Mouse (Mus musculus): ENCODE results near the gene Gm20388. TPM values are rescaled to one million over a fixed set of nuclear protein-coding genes. Genes with fewer than 3 reads are reported as not detected.

The Gm20388 gene
- polyA plus RNA-seq, 1 experiment from 2014 or later: not detected

- Histone ChIP-seq H3K4me2 (replicated peaks) (no peak overlapping the region), H3K9me3 (ENCODE audit: control insufficient read depth, low read length) (no peaks in the 10 kb centered on the region), H3K4me1 (replicated peaks; ENCODE audit: control insufficient read depth, insufficient read depth, low read length) (peaks cover 43% of the 10 kb centered on the region), H3K4me3 (replicated peaks; ENCODE audit: low read length) (no peak overlapping the region), H3K27ac (no peak overlapping the region), H3K36me3 (replicated peaks; ENCODE audit: control insufficient read depth, insufficient read depth) (no peaks in the 10 kb centered on the region), H3K27me3 (ENCODE audit: control insufficient read depth, insufficient read depth, low read length) (no peaks in the 10 kb centered on the region), H3K9ac (no peak overlapping the region)
- WGBS: 68% methylated on average over 16 of the region's 16 CpGs
- DNase-seq (ENCODE audit: low spot score): no peak
- peak; percentile 16; the same call in 1 of the 2 replicates for ATAC-seq (ENCODE audit: low FRiP score)
Observed at GRCm38 (mm10) chr8:124143871-124144618, 4233.4 kb downstream of the Gm20388 start.

- Histone ChIP-seq H3K27ac (no peak overlapping the region), H3K4me3 (replicated peaks; ENCODE audit: low read length) (no peak overlapping the region), H3K9ac (no peak overlapping the region), H3K4me2 (replicated peaks) (no peak overlapping the region), H3K27me3 (ENCODE audit: control insufficient read depth, insufficient read depth, low read length) (no peaks in the 10 kb centered on the region), H3K4me1 (replicated peaks; ENCODE audit: control insufficient read depth, insufficient read depth, low read length) (peaks cover 41% of the 10 kb centered on the region), H3K9me3 (ENCODE audit: control insufficient read depth, low read length) (no peaks in the 10 kb centered on the region), H3K36me3 (replicated peaks; ENCODE audit: control insufficient read depth, insufficient read depth) (no peaks in the 10 kb centered on the region)
- no peak for DNase-seq (ENCODE audit: low spot score)
- 61% methylated on average over 12 of the region's 12 CpGs for WGBS
- no peak for ATAC-seq (ENCODE audit: low FRiP score)
Observed at GRCm38 (mm10) chr8:124144619-124144980, 4234.0 kb downstream of the Gm20388 start.

- no peaks in the 10 kb centered on the region for H3K36me3 ChIP-seq (replicated peaks; ENCODE audit: control insufficient read depth, insufficient read depth)
- no peak overlapping the region for H3K4me2 ChIP-seq (replicated peaks)
- no peaks in the 10 kb centered on the region for H3K27me3 ChIP-seq (ENCODE audit: control insufficient read depth, insufficient read depth, low read length)
- WGBS: 89% methylated on average over 5 of the region's 5 CpGs
- H3K27ac ChIP-seq: no peak overlapping the region
- no peak overlapping the region for H3K9ac ChIP-seq
- no peak overlapping the region for H3K4me3 ChIP-seq (replicated peaks; ENCODE audit: low read length)
- no peak for ATAC-seq (ENCODE audit: low FRiP score)
- DNase-seq (ENCODE audit: low spot score): no peak
- no peaks in the 10 kb centered on the region for H3K9me3 ChIP-seq (ENCODE audit: control insufficient read depth, low read length)
- peaks cover 25% of the 10 kb centered on the region for H3K4me1 ChIP-seq (replicated peaks; ENCODE audit: control insufficient read depth, insufficient read depth, low read length)
Observed at GRCm38 (mm10) chr8:124146286-124146685, 4235.6 kb downstream of the Gm20388 start.

GRCm38 (mm10) chr8:124150009-124150408 lies 4239.4 kb downstream of the Gm20388 start:
- no peaks in the 10 kb centered on the region for H3K9me3 ChIP-seq (ENCODE audit: control insufficient read depth, low read length)
- no peaks in the 10 kb centered on the region for H3K36me3 ChIP-seq (replicated peaks; ENCODE audit: control insufficient read depth, insufficient read depth)
- 85% methylated on average over 11 of the region's 11 CpGs for WGBS
- no peaks in the 10 kb centered on the region for H3K4me1 ChIP-seq (replicated peaks; ENCODE audit: control insufficient read depth, insufficient read depth, low read length)
- no peak overlapping the region for H3K27ac ChIP-seq
- DNase-seq (ENCODE audit: low spot score) (no peak), ATAC-seq (ENCODE audit: low FRiP score) (no peak)
- H3K4me3 ChIP-seq (replicated peaks; ENCODE audit: low read length): no peak overlapping the region
- no peak overlapping the region for H3K4me2 ChIP-seq (replicated peaks)
- H3K27me3 ChIP-seq (ENCODE audit: control insufficient read depth, insufficient read depth, low read length): no peaks in the 10 kb centered on the region
- H3K9ac ChIP-seq: no peak overlapping the region

GRCm38 (mm10) chr8:124150536-124150935 lies 4239.9 kb downstream of the Gm20388 start:
- H3K4me1 ChIP-seq (replicated peaks; ENCODE audit: control insufficient read depth, insufficient read depth, low read length): no peaks in the 10 kb centered on the region
- ATAC-seq (ENCODE audit: low FRiP score): no peak
- H3K9me3 ChIP-seq (ENCODE audit: control insufficient read depth, low read length): no peaks in the 10 kb centered on the region
- DNase-seq (ENCODE audit: low spot score): no peak
- no peak overlapping the region for H3K27ac ChIP-seq
- H3K27me3 ChIP-seq (ENCODE audit: control insufficient read depth, insufficient read depth, low read length): no peaks in the 10 kb centered on the region
- H3K4me2 ChIP-seq (replicated peaks): no peak overlapping the region
- H3K9ac ChIP-seq: no peak overlapping the region
- no peak overlapping the region for H3K4me3 ChIP-seq (replicated peaks; ENCODE audit: low read length)
- 86% methylated on average over 5 of the region's 5 CpGs for WGBS
- H3K36me3 ChIP-seq (replicated peaks; ENCODE audit: control insufficient read depth, insufficient read depth): no peaks in the 10 kb centered on the region

- Histone ChIP-seq H3K27ac (no peak overlapping the region), H3K27me3 (ENCODE audit: control insufficient read depth, insufficient read depth, low read length) (no peaks in the 10 kb centered on the region), H3K4me2 (replicated peaks) (no peak overlapping the region), H3K4me3 (replicated peaks; ENCODE audit: low read length) (no peak overlapping the region), H3K36me3 (replicated peaks; ENCODE audit: control insufficient read depth, insufficient read depth) (no peaks in the 10 kb centered on the region), H3K9me3 (ENCODE audit: control insufficient read depth, low read length) (no peaks in the 10 kb centered on the region), H3K4me1 (replicated peaks; ENCODE audit: control insufficient read depth, insufficient read depth, low read length) (no peaks in the 10 kb centered on the region), H3K9ac (no peak overlapping the region)
- 66% methylated on average over 6 of the region's 6 CpGs for WGBS
- DNase-seq (ENCODE audit: low spot score): no peak
- ATAC-seq (ENCODE audit: low FRiP score): no peak
Observed at GRCm38 (mm10) chr8:124151881-124152280, 4241.2 kb downstream of the Gm20388 start.

- WGBS: 93% methylated on average over 8 of the region's 8 CpGs
- Histone ChIP-seq H3K4me3 (replicated peaks; ENCODE audit: low read length) (no peak overlapping the region), H3K27me3 (ENCODE audit: control insufficient read depth, insufficient read depth, low read length) (no peaks in the 10 kb centered on the region), H3K36me3 (replicated peaks; ENCODE audit: control insufficient read depth, insufficient read depth) (no peaks in the 10 kb centered on the region), H3K9ac (no peak overlapping the region), H3K27ac (no peak overlapping the region), H3K4me1 (replicated peaks; ENCODE audit: control insufficient read depth, insufficient read depth, low read length) (no peaks in the 10 kb centered on the region), H3K9me3 (ENCODE audit: control insufficient read depth, low read length) (no peaks in the 10 kb centered on the region), H3K4me2 (replicated peaks) (no peak overlapping the region)
- ATAC-seq (ENCODE audit: low FRiP score) (no peak), DNase-seq (ENCODE audit: low spot score) (no peak)
Observed at GRCm38 (mm10) chr8:124152771-124153170, 4242.1 kb downstream of the Gm20388 start.

- Histone ChIP-seq H3K27ac (no peak overlapping the region), H3K9me3 (ENCODE audit: control insufficient read depth, low read length) (no peaks in the 10 kb centered on the region)
- 71% methylated on average over 7 of the region's 7 CpGs for WGBS
Observed at GRCm38 (mm10) chr8:124156324-124156723, 4245.7 kb downstream of the Gm20388 start.

GRCm38 (mm10) chr8:124161683-124162082 lies 4251.0 kb downstream of the Gm20388 start:
- Histone ChIP-seq H3K9me3 (ENCODE audit: control insufficient read depth, low read length) (no peaks in the 10 kb centered on the region), H3K27me3 (ENCODE audit: control insufficient read depth, insufficient read depth, low read length) (no peaks in the 10 kb centered on the region), H3K36me3 (replicated peaks; ENCODE audit: control insufficient read depth, insufficient read depth) (no peaks in the 10 kb centered on the region), H3K4me2 (replicated peaks) (no peak overlapping the region), H3K9ac (no peak overlapping the region), H3K27ac (no peak overlapping the region), H3K4me1 (replicated peaks; ENCODE audit: control insufficient read depth, insufficient read depth, low read length) (no peaks in the 10 kb centered on the region), H3K4me3 (replicated peaks; ENCODE audit: low read length) (no peak overlapping the region)
- 84% methylated on average over 5 of the region's 5 CpGs for WGBS
- DNase-seq (ENCODE audit: low spot score): no peak
- ATAC-seq (ENCODE audit: low FRiP score): no peak

More at GRCm38 (mm10) chr8:124156324-124156723, 4245.7 kb downstream of the Gm20388 start:
- Histone ChIP-seq H3K27me3 (ENCODE audit: control insufficient read depth, insufficient read depth, low read length) (no peaks in the 10 kb centered on the region), H3K4me1 (replicated peaks; ENCODE audit: control insufficient read depth, insufficient read depth, low read length) (no peaks in the 10 kb centered on the region), H3K4me3 (replicated peaks; ENCODE audit: low read length) (no peak overlapping the region), H3K36me3 (replicated peaks; ENCODE audit: control insufficient read depth, insufficient read depth) (no peaks in the 10 kb centered on the region), H3K9ac (no peak overlapping the region), H3K4me2 (replicated peaks) (no peak overlapping the region)
- ATAC-seq (ENCODE audit: low FRiP score): no peak
- no peak for DNase-seq (ENCODE audit: low spot score)

- no peaks in the 10 kb centered on the region for H3K36me3 ChIP-seq (replicated peaks; ENCODE audit: control insufficient read depth, insufficient read depth)
- H3K4me1 ChIP-seq (replicated peaks; ENCODE audit: control insufficient read depth, insufficient read depth, low read length): no peaks in the 10 kb centered on the region
- WGBS: 88% methylated on average over 5 of the region's 5 CpGs
- no peak overlapping the region for H3K4me3 ChIP-seq (replicated peaks; ENCODE audit: low read length)
- no peak overlapping the region for H3K4me2 ChIP-seq (replicated peaks)
- H3K27ac ChIP-seq: no peak overlapping the region
- no peak overlapping the region for H3K9ac ChIP-seq
- ATAC-seq (ENCODE audit: low FRiP score) (no peak), DNase-seq (ENCODE audit: low spot score) (no peak)
- no peaks in the 10 kb centered on the region for H3K9me3 ChIP-seq (ENCODE audit: control insufficient read depth, low read length)
- no peaks in the 10 kb centered on the region for H3K27me3 ChIP-seq (ENCODE audit: control insufficient read depth, insufficient read depth, low read length)
Observed at GRCm38 (mm10) chr8:124163258-124163657, 4252.6 kb downstream of the Gm20388 start.
